21 mouse cellular contexts compared by ENCODE assay signal in the genomic region with DNA sequence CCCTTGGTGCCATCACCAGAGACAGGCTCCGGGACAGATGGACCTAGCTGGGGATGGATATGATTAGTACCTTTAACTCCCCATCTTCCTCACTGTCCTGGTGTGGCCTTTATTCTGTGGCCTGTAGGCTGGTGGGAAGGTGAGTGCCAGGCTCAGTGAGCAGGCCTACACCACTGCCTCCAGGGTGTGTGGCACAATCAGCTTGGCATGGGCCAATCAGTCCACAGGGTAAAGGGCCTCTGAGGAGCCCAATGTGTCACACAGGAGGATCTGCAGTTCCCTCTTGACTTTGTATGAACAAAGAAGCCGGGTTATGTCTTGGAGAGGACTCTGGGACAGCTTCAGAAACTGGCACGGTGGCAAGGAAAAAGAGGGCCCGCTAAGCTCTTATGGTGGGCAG.
DNase-seq lines count a peak whose midpoint lies in the region; ATAC-seq and TF ChIP-seq lines count a peak whose summit lies in the region.
"Had no signal": no experiment of that assay in that cellular context is flagged by ENCODE, and none has a peak within 500 bp of the region (broad histone marks: within the 10 kb centered on the region; RNA-seq: fewer than 3 reads in every experiment).

No protein-coding gene starts in this region.

- no peaks in the 10 kb centered on the region for H3K36me3 ChIP-seq in heart, adult 2 months (ENCODE audit: control insufficient read depth, insufficient read depth, low read length)
- no peaks in the 10 kb centered on the region for H3K36me3 ChIP-seq in liver, adult 2 months (ENCODE audit: control insufficient read depth, insufficient read depth, low read length)
- H3K36me3 ChIP-seq in liver, embryonic 11.5 days (ENCODE audit: control insufficient read depth, insufficient read depth, low read length) = 0 out of 2 replicates have a peak, but pooled peaks cover 3% of the 10 kb centered on the region
- H3K36me3 ChIP-seq: G1E had no signal

- no peaks in the 10 kb centered on the region for H3K4me1 ChIP-seq in heart, adult 2 months (ENCODE audit: control insufficient read depth, insufficient read depth, low read length)
- H3K4me1 ChIP-seq in liver, adult 2 months (ENCODE audit: control insufficient read depth, insufficient read depth, low read length) = peaks cover 13% of the 10 kb centered on the region
- peaks cover 36% of the 10 kb centered on the region for H3K4me1 ChIP-seq in liver, embryonic 11.5 days (replicated peaks; ENCODE audit: control insufficient read depth, insufficient read depth, low read length)
- H3K4me1 ChIP-seq: forebrain, embryonic 10.5 days; forebrain, embryonic 13.5 days; hindbrain, embryonic 12.5 days; hindbrain, embryonic 15.5 days had no signal

- 81% methylated on average over 4 of the region's 4 CpGs for WGBS in heart, adult 2 months
- 92% methylated on average over 4 of the region's 4 CpGs for WGBS in liver, adult 2 months
- WGBS in liver, embryonic 11.5 days = 94% methylated on average over 4 of the region's 4 CpGs

- no peak for TF ChIP-seq EP300 in heart, adult 2 months (IDR thresholded peaks at IDR 0.05; ENCODE audit: insufficient read depth, low read depth, low read length)

- H3K27ac ChIP-seq in heart, adult 2 months = no peak overlapping the region
- H3K27ac ChIP-seq in liver, adult 2 months (replicated peaks; ENCODE audit: insufficient read depth, low read depth, low read length) = no peak overlapping the region
- no peak overlapping the region for H3K27ac ChIP-seq in liver, embryonic 11.5 days (ENCODE audit: low read depth, low read length)
- H3K27ac ChIP-seq: forebrain, embryonic 10.5 days; forebrain, embryonic 13.5 days; hindbrain, embryonic 12.5 days; hindbrain, embryonic 15.5 days had no signal

- H3K79me2 ChIP-seq in heart, adult 2 months (replicated peaks; ENCODE audit: control insufficient read depth, insufficient read depth, low read length) = no peaks in the 10 kb centered on the region
- H3K79me2 ChIP-seq in liver, adult 2 months (ENCODE audit: control insufficient read depth, insufficient read depth, low read length) = peaks cover 8% of the 10 kb centered on the region; the same call in 1 of the 2 replicates

- TF ChIP-seq POLR2A in heart, adult 2 months (IDR thresholded peaks at IDR 0.05; ENCODE audit: insufficient read depth, low read depth, low read length) = no peak
- no peak for TF ChIP-seq POLR2A in liver, adult 2 months (IDR thresholded peaks at IDR 0.05; ENCODE audit: extremely low read depth, insufficient read depth, low read length)

- intact Hi-C loops in heart, adult 2 months (cut with DNase I) = no loop called here

- DNase-seq in adrenal gland, postnatal 14 days = peak; percentile 58
- no peak for DNase-seq in adrenal gland, adult 8-10 months
- DNase-seq in heart, adult 11 months = peak; percentile 83
- no peak for DNase-seq in heart, adult 2 months
- DNase-seq in liver, adult 2 months (ENCODE audit: extremely low read depth, low read depth, low spot score) = peak; percentile 77
- no peak for DNase-seq in liver, embryonic 11.5 days (ENCODE audit: low spot score)
- DNase-seq: adrenal gland, adult 2 months; cerebellum, adult 11 months; cerebellum, adult 2 months; cerebellum, adult 9-11 months; cerebellum, postnatal 25 days; gastrocnemius, postnatal 14 days had no signal

- no peak for ATAC-seq in liver, embryonic 11.5 days (replicated peaks; ENCODE audit: low FRiP score)
- ATAC-seq: forebrain, embryonic 13.5 days; forebrain, embryonic 16.5 days; intestine, postnatal 0 days; Patski had no signal

- H3K9ac ChIP-seq in heart, adult 2 months (ENCODE audit: low read depth, low read length) = no peak overlapping the region
- H3K9ac ChIP-seq in liver, adult 2 months (ENCODE audit: low read depth, low read length) = no peak overlapping the region
- no peak overlapping the region for H3K9ac ChIP-seq in liver, embryonic 11.5 days (ENCODE audit: low read depth, low read length)
- H3K9ac ChIP-seq: forebrain, embryonic 13.5 days; hindbrain, embryonic 12.5 days; hindbrain, embryonic 15.5 days had no signal

- no peak overlapping the region for H3K4me2 ChIP-seq in liver, embryonic 11.5 days
- H3K4me2 ChIP-seq: forebrain, embryonic 13.5 days; heart, embryonic 11.5 days; hindbrain, embryonic 12.5 days; hindbrain, embryonic 15.5 days had no signal

- TF ChIP-seq CTCF in heart, adult 2 months (IDR thresholded peaks at IDR 0.05) = no peak
- TF ChIP-seq CTCF in liver, adult 2 months (IDR thresholded peaks at IDR 0.05; ENCODE audit: low read depth, low read length) = no peak

- H3K9me3 ChIP-seq in liver, embryonic 11.5 days (ENCODE audit: control insufficient read depth, low read length) = no peaks in the 10 kb centered on the region
- H3K9me3 ChIP-seq: forebrain, embryonic 10.5 days; forebrain, embryonic 13.5 days; G1E; hindbrain, embryonic 12.5 days; hindbrain, embryonic 15.5 days had no signal

- H3K27me3 ChIP-seq in heart, adult 2 months (ENCODE audit: control insufficient read depth, insufficient read depth, low read length) = no peaks in the 10 kb centered on the region
- no peaks in the 10 kb centered on the region for H3K27me3 ChIP-seq in liver, adult 2 months (ENCODE audit: control insufficient read depth, insufficient read depth, low read length)
- H3K27me3 ChIP-seq in liver, embryonic 11.5 days (replicated peaks; ENCODE audit: control insufficient read depth, insufficient read depth, low read length) = no peaks in the 10 kb centered on the region
- H3K27me3 ChIP-seq: forebrain, embryonic 13.5 days; hindbrain, embryonic 12.5 days; hindbrain, embryonic 15.5 days; Patski had no signal

- no peak overlapping the region for H3K4me3 ChIP-seq in heart, adult 2 months
- no peak overlapping the region for H3K4me3 ChIP-seq in liver, adult 2 months (ENCODE audit: insufficient read depth, low read depth, low read length)
- H3K4me3 ChIP-seq in liver, embryonic 11.5 days (ENCODE audit: low read depth, low read length) = no peak overlapping the region
- H3K4me3 ChIP-seq: forebrain, embryonic 10.5 days; forebrain, embryonic 13.5 days; hindbrain, embryonic 12.5 days; hindbrain, embryonic 15.5 days had no signal

Comparison
In these comparisons a context has a peak if more than half of its experiments do, and no peak if none do; other contexts are left out.
1. DNase-seq: peak in adrenal gland, postnatal 14 days (single experiment), heart, adult 11 months (single experiment) and liver, adult 2 months (single experiment); none in adrenal gland, adult 8-10 months (single experiment), heart, adult 2 months (0 of 2) and liver, embryonic 11.5 days (single experiment).